Mouse (Mus musculus): Measurements from ENCODE around the gene Srsf2.
"Not testable (repeated sequence)": the region's sequence is repeated elsewhere in the genome, so short reads cannot be mapped to it uniquely, and the experiment has no call there.

Srsf2 gene

GRCm38 (mm10) chr11:116852891-116853511 is at the start of gene Srsf2:
Srsf2 (minus strand) TSS chr11:116853094.
- peak; percentile 97 for DNase-seq

- not testable (repeated sequence) for DNase-seq
Measured at GRCm38 (mm10) chr11:116902588-116902987, 49.7 kb upstream of the Srsf2 start.

DNA sequence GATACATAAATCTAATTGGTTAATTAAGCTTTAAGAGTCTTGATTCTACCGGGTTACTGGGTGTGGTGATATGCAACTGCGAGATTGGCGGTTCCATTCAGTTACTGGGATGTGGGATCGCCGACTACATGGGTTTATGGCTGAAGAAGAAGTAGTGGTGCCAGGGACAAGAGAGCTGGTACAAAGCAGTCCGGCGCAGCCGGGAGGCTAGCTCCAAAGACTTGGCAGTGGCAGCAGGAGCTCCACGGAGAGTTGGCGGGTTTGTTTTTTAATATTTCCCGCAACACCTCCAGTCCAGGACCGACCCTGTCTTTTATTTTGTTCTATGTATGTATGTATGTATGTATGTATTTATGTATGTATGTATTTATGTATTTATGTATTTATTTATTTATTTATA is 46.4 kb upstream of the Srsf2 start:
- DNase-seq, result no peak

- DNase-seq, result no peak
Measured at GRCm38 (mm10) chr11:116895402-116895801, 42.5 kb upstream of the Srsf2 start.

- DNase-seq, result no peak
Measured at GRCm38 (mm10) chr11:116893532-116894442, 40.9 kb upstream of the Srsf2 start.

GRCm38 (mm10) chr11:116887136-116887535 is 34.2 kb upstream of the Srsf2 start:
- no peak for DNase-seq

DNA sequence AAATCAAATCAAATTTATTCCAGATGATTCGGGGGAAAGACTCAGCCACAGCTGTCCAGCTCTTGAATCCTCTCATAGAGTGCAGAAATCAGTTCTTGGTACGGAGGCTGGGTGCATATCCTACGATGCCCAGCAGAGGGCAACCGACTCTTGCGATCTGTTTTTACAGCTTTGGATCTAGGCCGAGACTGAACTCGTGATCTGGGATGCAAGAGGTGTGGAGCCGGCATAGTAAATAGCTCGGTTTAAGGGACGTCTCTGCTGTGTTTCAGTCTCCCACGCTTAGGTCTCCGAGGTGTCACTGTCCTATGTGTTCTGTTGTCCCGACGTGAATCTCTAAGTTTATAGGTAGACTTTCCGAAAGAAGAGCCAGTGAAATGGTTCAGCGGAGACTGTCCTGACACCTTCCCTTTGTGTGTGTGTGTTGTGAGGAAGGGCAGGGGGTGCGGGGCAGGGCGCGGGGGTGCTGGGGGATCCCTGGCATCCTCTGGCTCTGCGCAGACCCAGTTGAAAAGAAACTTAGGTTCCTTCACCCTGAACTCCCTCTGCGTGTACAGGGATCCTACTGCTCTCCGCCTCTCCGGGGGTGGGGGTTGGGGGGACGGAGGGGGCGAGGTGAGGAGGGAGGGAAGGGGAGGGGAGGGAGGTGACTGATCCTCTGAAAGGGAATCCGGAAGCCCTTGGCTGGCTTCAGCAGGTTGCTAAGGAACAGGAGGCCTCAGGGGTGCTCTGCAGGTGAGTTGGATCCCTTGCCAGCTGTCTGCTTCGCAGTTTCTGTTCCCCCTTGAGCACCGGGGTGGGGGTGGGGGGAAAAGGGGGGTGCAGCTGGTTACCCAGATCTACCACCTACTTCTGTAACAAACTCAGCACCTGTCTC is 32.6 kb upstream of the Srsf2 start:
- DNase-seq, result peak; percentile 91

DNA sequence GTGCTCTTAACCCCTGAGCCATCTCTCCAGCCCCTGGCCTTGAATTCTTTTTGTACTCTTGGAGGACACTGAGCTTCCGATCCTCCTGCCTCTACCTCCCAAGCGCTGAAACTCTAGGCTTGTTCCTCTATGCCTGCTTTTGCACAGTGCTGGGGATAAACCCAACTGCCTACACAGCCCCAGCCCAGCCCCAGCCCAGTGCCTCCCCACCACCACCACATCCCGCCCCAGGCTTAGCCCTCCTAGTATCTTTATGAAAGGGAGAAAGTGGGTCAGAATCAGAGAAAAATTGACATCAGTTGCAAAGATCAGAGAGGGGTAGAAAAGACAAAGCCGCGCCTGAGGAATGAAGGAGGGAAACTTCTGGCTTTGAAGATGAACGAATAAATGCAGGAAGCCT is 31.2 kb upstream of the Srsf2 start:
- no peak for DNase-seq

- DNase-seq, result no peak
Measured at GRCm38 (mm10) chr11:116882446-116882845, 29.6 kb upstream of the Srsf2 start.

GRCm38 (mm10) chr11:116881440-116881839 is 28.5 kb upstream of the Srsf2 start:
- no peak for DNase-seq

- no peak for DNase-seq
Measured at GRCm38 (mm10) chr11:116880839-116881238, 27.9 kb upstream of the Srsf2 start.

DNA sequence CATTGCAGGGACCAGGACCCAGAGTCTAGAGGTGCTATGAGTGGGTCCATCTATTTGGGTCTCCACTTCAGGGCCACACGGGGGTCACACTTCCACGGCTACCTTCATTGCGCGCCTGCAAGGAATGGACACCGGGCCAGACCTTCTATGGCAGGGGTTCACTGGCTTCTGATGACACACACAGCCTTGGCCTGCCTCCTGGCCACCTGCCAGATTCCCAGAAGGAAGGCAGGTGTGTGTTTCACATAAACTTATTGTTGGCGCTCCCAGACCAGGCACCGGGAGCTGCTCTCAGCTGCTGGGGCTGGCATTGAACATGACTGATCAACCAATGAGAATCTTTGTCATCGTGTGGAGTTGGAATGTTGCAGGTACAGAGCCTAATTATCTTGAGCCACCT is 25.6 kb upstream of the Srsf2 start:
- peak; percentile 29 for DNase-seq

GRCm38 (mm10) chr11:116873987-116874386 is 21.1 kb upstream of the Srsf2 start:
- no peak for DNase-seq

DNA sequence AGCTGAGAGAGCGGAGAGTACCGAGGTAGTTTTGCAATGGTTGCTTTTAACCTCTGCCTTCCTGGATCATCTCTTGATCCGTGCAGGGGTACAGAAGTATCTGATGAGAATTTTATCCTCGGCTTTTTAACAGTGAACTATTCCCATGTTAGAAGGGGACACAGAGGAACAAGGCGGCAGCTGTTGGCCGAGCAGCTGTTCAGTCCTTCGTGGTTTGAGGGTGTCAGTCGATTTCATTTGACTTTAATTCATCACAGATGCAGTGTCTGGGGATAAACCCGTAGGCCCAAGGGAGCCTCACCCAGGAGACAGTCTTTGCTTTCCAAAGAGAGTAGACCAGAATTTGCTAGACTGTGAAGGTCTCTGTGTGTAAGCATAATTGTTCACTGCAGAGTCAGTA is 18.6 kb upstream of the Srsf2 start:
- no peak for DNase-seq

DNA sequence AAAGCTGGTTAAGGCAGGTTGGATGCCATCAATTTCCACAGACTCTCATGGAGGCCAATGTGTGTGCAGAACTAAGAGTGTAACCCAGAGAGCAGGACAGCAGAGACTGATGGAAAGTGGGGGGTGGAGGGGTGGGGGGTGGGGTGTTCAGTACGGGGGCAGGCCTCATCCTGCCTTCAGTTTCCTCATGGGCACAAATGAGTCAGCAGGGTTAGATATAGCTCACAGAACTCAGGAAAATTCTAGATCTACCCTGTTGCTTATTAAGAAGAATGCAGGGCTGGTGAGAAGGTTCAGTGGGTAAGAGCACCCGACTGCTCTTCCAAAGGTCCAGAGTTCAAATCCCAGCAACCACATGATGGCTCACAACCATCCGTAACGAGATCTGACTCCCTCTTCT is 16.7 kb upstream of the Srsf2 start:
- DNase-seq, result no peak

GRCm38 (mm10) chr11:116869223-116869622 is 16.3 kb upstream of the Srsf2 start:
- DNase-seq, result no peak

DNA sequence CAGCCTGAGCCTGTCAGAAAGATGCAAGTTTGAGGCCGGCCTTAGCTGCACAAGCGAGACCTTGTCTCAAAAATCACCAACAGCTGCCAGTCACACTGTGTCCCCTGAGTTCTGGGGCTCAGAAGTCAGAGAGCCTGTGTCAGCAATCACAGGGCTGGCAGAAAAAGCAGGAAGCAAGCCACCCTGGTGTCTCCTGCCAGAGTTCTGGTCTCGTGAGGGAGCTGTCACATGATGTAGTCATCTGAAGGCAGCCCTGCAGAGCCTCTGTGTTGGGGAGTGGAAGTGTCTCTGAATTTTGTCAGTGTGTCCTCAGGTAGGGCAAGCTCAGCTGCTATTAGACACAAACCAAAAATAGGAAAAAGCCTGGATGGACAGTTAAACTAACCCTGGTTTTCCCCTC is 15.2 kb upstream of the Srsf2 start:
- peak; percentile 60 for DNase-seq

DNA sequence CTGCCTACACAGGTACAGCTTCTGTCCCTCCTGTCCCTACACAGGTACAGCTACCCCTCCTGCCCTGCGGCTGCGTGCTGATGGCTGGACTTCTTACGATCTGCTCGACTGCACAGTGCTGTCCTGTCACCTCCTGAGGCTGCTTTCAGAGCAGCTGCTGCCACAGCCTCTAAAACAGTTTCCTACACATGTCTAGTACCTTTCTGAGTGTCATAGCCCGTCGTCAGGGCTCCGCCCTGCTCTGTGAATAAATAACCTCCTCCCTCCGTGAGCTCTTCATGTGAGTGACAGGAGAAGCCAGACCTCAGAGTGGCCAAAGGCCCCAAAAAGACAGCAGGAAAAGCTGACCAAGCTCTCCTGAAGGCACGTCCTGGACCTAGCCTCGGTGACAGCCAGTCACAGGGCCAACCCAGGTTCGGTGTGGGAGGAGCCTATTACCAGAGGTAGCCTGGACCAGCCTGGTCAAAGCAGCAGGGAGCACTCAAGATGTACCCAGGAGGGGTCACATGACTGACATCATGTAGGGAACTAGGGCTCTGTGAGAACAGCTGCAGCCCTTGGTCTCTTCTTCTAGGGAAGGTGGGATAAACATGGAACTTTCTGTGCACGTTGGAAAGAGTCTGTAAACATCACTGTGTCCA is 13.2 kb upstream of the Srsf2 start:
- DNase-seq, result peak; percentile 26

GRCm38 (mm10) chr11:116864444-116864843 is 11.6 kb upstream of the Srsf2 start:
- DNase-seq, result no peak

DNA sequence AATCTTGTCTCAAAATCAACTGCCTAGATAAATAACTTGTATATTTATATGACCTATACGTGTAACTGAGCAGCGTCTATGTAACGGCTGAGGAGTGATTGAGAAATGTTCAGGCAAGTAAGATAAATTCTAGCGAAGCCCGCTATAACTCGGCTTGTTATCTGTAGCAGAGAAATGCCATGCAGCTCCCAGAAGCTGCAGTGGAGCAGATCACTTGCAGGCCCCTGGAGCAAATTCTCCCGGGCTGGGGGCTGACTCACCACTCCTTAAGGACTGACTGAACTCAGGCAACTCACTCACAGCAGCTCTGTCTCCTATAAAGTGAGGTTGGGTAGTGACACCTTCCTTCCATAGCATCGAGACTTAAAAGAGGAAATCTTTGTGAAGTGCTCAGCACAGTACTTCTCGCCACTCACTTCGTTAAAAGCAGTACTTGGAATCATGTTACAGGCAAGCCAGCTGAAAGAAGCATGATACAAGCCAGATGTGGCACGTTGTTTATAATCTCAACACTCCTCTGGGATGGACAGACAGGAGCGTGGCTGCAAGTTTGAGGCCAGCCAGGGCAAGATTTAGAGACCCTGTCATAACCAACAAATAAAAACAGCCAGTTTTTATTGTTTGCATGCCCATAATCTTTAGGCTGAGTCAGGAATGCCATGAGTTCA is 4.4 kb upstream of the Srsf2 start:
- DNase-seq, result no peak

GRCm38 (mm10) chr11:116854279-116854678 is 1.4 kb upstream of the Srsf2 start:
- DNase-seq, result no peak

- peak; percentile 99 for DNase-seq
Measured at GRCm38 (mm10) chr11:116853512-116853928, 626 bp upstream of the Srsf2 start.

Data from kidney, postnatal 10 days (tissue).